Mouse (Mus musculus): ENCODE measurements at regions not wholly inside any gene's neighbourhood (a gene's known extent, or its start where the extent isn't known, plus 50 kb on each side); places are given as distances from the start of the nearest gene placed in this dataset.

DNA sequence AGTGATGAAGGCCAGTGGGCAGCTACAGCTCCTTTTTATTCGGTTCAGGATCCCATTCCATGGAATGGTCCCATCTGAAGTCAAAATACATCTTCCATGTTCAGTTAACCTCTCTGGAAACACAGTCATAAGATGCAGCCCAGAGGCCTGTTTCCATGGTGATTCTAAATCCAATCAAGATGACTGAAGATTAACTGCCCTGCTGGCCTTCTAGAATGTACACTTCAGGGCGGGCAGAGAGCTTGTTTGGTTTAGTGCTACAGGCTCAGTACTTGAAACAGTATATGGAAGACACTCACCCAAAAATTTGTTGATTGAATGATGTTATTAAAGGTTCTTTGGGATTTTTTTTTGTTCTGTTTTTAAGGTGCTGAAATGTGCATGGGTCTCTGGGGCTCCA, 148.0 kb upstream of the Mkln1 start:
- TF ChIP-seq POLR2A (IDR thresholded peaks at IDR 0.05; ENCODE audit: low read depth, low read length) (no peak), CTCF (conservative IDR thresholded peaks at IDR 0.05; ENCODE audit: insufficient read depth, insufficient read length, low read depth, low read length) (no peak)

Measured in kidney, adult 2 months (tissue).